ENCODE assay signal across 12 mouse cellular contexts in genomic region chr15:27926941-27927340, GRCm38 (mm10).
DNase-seq lines count a peak whose midpoint lies in the region.
"Had no signal": no experiment of that assay in that cellular context is flagged by ENCODE, and none has a peak within 500 bp of the region (broad histone marks: within the 10 kb centered on the region; RNA-seq: fewer than 3 reads in every experiment).

No protein-coding gene starts in this region.

- DNase-seq in cerebellum, adult 9-11 months: peak; percentile 16
- DNase-seq in cerebellum, adult 8-10 months: no peak
- DNase-seq in spleen, adult 12 weeks (ENCODE audit: low spot score): peak; percentile 30
- DNase-seq in spleen, postnatal 14 days (ENCODE audit: low spot score in 2 of 2): no peak
- DNase-seq in spleen, adult 18-20 months: peak; percentile 27 to 32
- DNase-seq in yolk sac, embryonic 10.5 days (ENCODE audit: low spot score): peak; percentile 24
- DNase-seq in cerebellum, adult 9-10 months: no peak
- DNase-seq in embryo, embryonic 10.5 days (ENCODE audit: low spot score): no peak
- DNase-seq: cerebellum, postnatal 10 days; liver, embryonic 13.5 days; lung, postnatal 36 days; right cerebral cortex, adult 18-20 months had no signal

Comparison
In these comparisons a context has a peak if more than half of its experiments do, and no peak if none do; other contexts are left out.
1. DNase-seq: peak in cerebellum, adult 9-11 months (single experiment), spleen, adult 12 weeks (single experiment), spleen, adult 18-20 months (2 of 2) and yolk sac, embryonic 10.5 days (single experiment); none in cerebellum, adult 8-10 months (single experiment), spleen, postnatal 14 days (0 of 2), cerebellum, adult 9-10 months (single experiment) and embryo, embryonic 10.5 days (single experiment).